In the genomic region with DNA sequence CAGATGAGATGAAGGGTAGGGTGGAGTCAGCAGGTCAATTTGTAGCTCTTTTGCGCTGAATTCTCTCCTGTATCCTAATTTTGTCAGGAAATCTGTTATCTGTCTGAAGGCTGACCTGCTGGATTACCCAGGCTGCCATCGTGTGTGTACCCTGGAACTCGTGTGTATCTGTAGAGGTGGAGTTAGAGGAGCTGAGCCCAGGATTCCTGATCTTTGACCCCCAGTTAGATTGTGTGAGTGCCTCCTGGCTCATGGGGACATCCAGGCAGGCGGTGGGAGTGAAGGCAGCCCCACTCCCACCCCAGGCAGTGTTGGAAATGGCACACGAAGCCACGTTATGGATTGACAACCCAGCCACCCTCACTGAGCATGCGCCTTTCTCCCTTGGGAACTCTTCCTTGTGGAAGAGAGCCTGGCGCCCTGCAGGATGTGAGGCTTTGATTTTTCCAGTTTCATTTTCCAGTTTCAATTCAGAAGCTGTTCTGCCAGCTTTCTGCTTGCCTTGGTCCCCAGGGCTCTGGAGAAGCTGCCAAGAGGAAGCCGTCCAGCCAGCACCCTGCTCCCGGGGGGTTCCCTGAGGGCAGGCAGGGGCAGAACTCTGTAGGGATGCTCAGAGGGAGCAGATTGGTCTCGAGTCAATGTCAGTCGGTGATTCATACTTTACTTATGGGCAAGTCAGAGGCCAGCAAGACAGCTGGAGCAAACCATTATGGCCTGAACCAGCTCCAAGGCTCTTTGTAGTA, we compare ENCODE assay signal across 8 mouse cellular contexts. TPM values are rescaled to one million over a fixed set of nuclear protein-coding genes. Genes with fewer than 3 reads are reported as not detected.
DNase-seq lines count a peak whose midpoint lies in the region; ATAC-seq and TF ChIP-seq lines count a peak whose summit lies in the region.

No protein-coding gene starts in this region.

- no peak for ATAC-seq in midbrain, embryonic 14.5 days (ENCODE audit: low FRiP score, low TSS enrichment)
- ATAC-seq in midbrain, embryonic 13.5 days, result no peak
- no peak for ATAC-seq in heart, embryonic 14.5 days (ENCODE audit: insufficient number of reproducible peaks, insufficient read depth, low FRiP score, low read depth)
- ATAC-seq in stomach, postnatal 0 days (ENCODE audit: low FRiP score, low TSS enrichment), result peak; percentile 47; the same call in 1 of the 2 replicates
- no peak for ATAC-seq in forebrain, embryonic 12.5 days (ENCODE audit: low FRiP score)

- no peak overlapping the region for H3K4me3 ChIP-seq in midbrain, embryonic 14.5 days (replicated peaks; ENCODE audit: low read depth, low read length)
- H3K4me3 ChIP-seq in midbrain, embryonic 13.5 days (replicated peaks), result no peak overlapping the region
- H3K4me3 ChIP-seq in heart, embryonic 14.5 days (ENCODE audit: control insufficient read depth in 1 of 2, insufficient read depth in 1 of 2, low read depth in 1 of 2, low read length in 2 of 2), result no peak overlapping the region
- peak overlapping the region; percentile 10; the same call in 1 of the 2 replicates for H3K4me3 ChIP-seq in stomach, postnatal 0 days (ENCODE audit: low read depth, low read length)
- H3K4me3 ChIP-seq in forebrain, embryonic 12.5 days (replicated peaks), result no peak overlapping the region

- no peaks in the 10 kb centered on the region for H3K36me3 ChIP-seq in midbrain, embryonic 14.5 days (ENCODE audit: control insufficient read depth, insufficient read depth, low read length)
- H3K36me3 ChIP-seq in midbrain, embryonic 13.5 days, result no peaks in the 10 kb centered on the region
- no peaks in the 10 kb centered on the region for H3K36me3 ChIP-seq in heart, embryonic 14.5 days (ENCODE audit: control insufficient read depth, insufficient read depth, low read length)
- no peaks in the 10 kb centered on the region for H3K36me3 ChIP-seq in stomach, postnatal 0 days (ENCODE audit: control insufficient read depth, insufficient read depth, low read length)
- H3K36me3 ChIP-seq in forebrain, embryonic 12.5 days (replicated peaks), result no peaks in the 10 kb centered on the region

- 0 out of 2 replicates have a peak, but pooled peaks cover 4% of the 10 kb centered on the region for H3K4me1 ChIP-seq in midbrain, embryonic 14.5 days (ENCODE audit: control insufficient read depth, insufficient read depth, low read length)
- H3K4me1 ChIP-seq in midbrain, embryonic 13.5 days (replicated peaks), result peaks cover 14% of the 10 kb centered on the region
- peaks cover 28 to 30% of the 10 kb centered on the region in 2 experiments for H3K4me1 ChIP-seq in heart, embryonic 14.5 days (ENCODE audit: control insufficient read depth in 2 of 2, insufficient read depth in 2 of 2, low read length in 2 of 2)
- peaks cover 17% of the 10 kb centered on the region for H3K4me1 ChIP-seq in stomach, postnatal 0 days (replicated peaks; ENCODE audit: control insufficient read depth, insufficient read depth)
- H3K4me1 ChIP-seq in forebrain, embryonic 12.5 days, result 0 out of 2 replicates have a peak, but pooled peaks cover 5% of the 10 kb centered on the region

- 73% methylated on average over 12 of the region's 12 CpGs for WGBS in midbrain, embryonic 14.5 days
- WGBS in midbrain, embryonic 13.5 days, result 73% methylated on average over 12 of the region's 12 CpGs
- 51% methylated on average over 12 of the region's 12 CpGs for WGBS in heart, embryonic 14.5 days
- WGBS in stomach, postnatal 0 days, result 24% methylated on average over 12 of the region's 12 CpGs
- 72% methylated on average over 12 of the region's 12 CpGs for WGBS in forebrain, embryonic 12.5 days

- H3K27ac ChIP-seq in midbrain, embryonic 14.5 days (replicated peaks; ENCODE audit: low read depth, low read length), result 0 out of 2 replicates have a peak overlapping the region, but pooled peaks have one; percentile 1
- H3K27ac ChIP-seq in midbrain, embryonic 13.5 days, result no peak overlapping the region
- peak overlapping the region; percentile 3 to 26; a peak in 1 of 4 replicates for H3K27ac ChIP-seq in heart, embryonic 14.5 days (replicated peaks in 1 of 2; ENCODE audit: control insufficient read depth in 1 of 2, insufficient read depth in 1 of 2, low read depth in 2 of 2, low read length in 2 of 2)
- peak overlapping the region; percentile 74 for H3K27ac ChIP-seq in stomach, postnatal 0 days (replicated peaks)
- H3K27ac ChIP-seq in forebrain, embryonic 12.5 days, result no peak overlapping the region

- H3K4me2 ChIP-seq in midbrain, embryonic 14.5 days (ENCODE audit: low read length), result no peak overlapping the region
- no peak overlapping the region for H3K4me2 ChIP-seq in midbrain, embryonic 13.5 days (replicated peaks)
- H3K4me2 ChIP-seq in heart, embryonic 14.5 days (ENCODE audit: low read length), result peak overlapping the region; percentile 20; the same call in 1 of the 2 replicates
- peak overlapping the region; percentile 35 for H3K4me2 ChIP-seq in stomach, postnatal 0 days (replicated peaks; ENCODE audit: low read depth)
- no peak overlapping the region for H3K4me2 ChIP-seq in forebrain, embryonic 12.5 days

- H3K27me3 ChIP-seq in midbrain, embryonic 14.5 days (ENCODE audit: control insufficient read depth, insufficient read depth, low read length), result no peaks in the 10 kb centered on the region
- no peaks in the 10 kb centered on the region for H3K27me3 ChIP-seq in midbrain, embryonic 13.5 days
- no peaks in the 10 kb centered on the region for H3K27me3 ChIP-seq in heart, embryonic 14.5 days (ENCODE audit: control insufficient read depth, insufficient read depth, low read length)
- H3K27me3 ChIP-seq in stomach, postnatal 0 days (ENCODE audit: control insufficient read depth, insufficient read depth, low read length), result no peaks in the 10 kb centered on the region
- no peaks in the 10 kb centered on the region for H3K27me3 ChIP-seq in forebrain, embryonic 12.5 days

- no peak overlapping the region for H3K9ac ChIP-seq in midbrain, embryonic 14.5 days (replicated peaks; ENCODE audit: low read length)
- H3K9ac ChIP-seq in midbrain, embryonic 13.5 days (replicated peaks), result no peak overlapping the region
- no peak overlapping the region; the same call in 1 of the 2 replicates for H3K9ac ChIP-seq in heart, embryonic 14.5 days (ENCODE audit: low read length)
- no peak overlapping the region for H3K9ac ChIP-seq in stomach, postnatal 0 days (ENCODE audit: low read length)
- H3K9ac ChIP-seq in forebrain, embryonic 12.5 days, result no peak overlapping the region

- peak; percentile 31 for DNase-seq in midbrain, embryonic 14.5 days
- peak; percentile 87 for DNase-seq in adrenal gland, postnatal 10 days
- DNase-seq in layer of hippocampus, postnatal 14 days (ENCODE audit: low spot score in 2 of 2), result peak; percentile 22 to 34
- DNase-seq in stomach, postnatal 0 days (ENCODE audit: low spot score), result peak; percentile 38
- DNase-seq in frontal cortex, postnatal 10 days (ENCODE audit: low spot score in 2 of 2), result no peak

- TF ChIP-seq CTCF in stomach, postnatal 0 days (IDR thresholded peaks at IDR 0.05; ENCODE audit: low read depth), result no peak

- no peak for TF ChIP-seq EP300 in stomach, postnatal 0 days (optimal IDR thresholded peaks at IDR 0.05)

- no peaks in the 10 kb centered on the region for H3K9me3 ChIP-seq in midbrain, embryonic 14.5 days (ENCODE audit: control insufficient read depth, low read length)
- no peaks in the 10 kb centered on the region for H3K9me3 ChIP-seq in midbrain, embryonic 13.5 days
- no peaks in the 10 kb centered on the region for H3K9me3 ChIP-seq in heart, embryonic 14.5 days (ENCODE audit: control insufficient read depth, low read length)
- no peaks in the 10 kb centered on the region for H3K9me3 ChIP-seq in stomach, postnatal 0 days (ENCODE audit: control insufficient read depth, low read length)
- H3K9me3 ChIP-seq in forebrain, embryonic 12.5 days, result no peaks in the 10 kb centered on the region

RNA-seq across cellular contexts. Expression of a gene that starts 23.6 kb away (rescaled TPM):
- polyA plus RNA-seq in midbrain, embryonic 14.5 days (2014; fragmentation: Nextera tagmentation; extraction: Ambion mirVana), result 0.24 TPM in 1 of 2 replicates, not detected in the other
- polyA plus RNA-seq in midbrain, embryonic 13.5 days (2015; fragmentation: Nextera tagmentation; extraction: Ambion mirVana), result not detected in 2 replicates
- 1 to 10 TPM in 1 of 2 experiments, not detected in 1; 1.2 TPM for total RNA-seq in adrenal gland, postnatal 10 days (2021)
- not detected in 2 replicates for polyA plus RNA-seq in heart, embryonic 14.5 days (2014; fragmentation: Nextera tagmentation; extraction: Ambion mirVana)
- total RNA-seq in layer of hippocampus, postnatal 14 days (2021), result under 1 TPM in 1 of 2 experiments, not detected in 1; 0.62 TPM
- polyA plus RNA-seq in stomach, postnatal 0 days (2015; fragmentation: Nextera tagmentation; extraction: Ambion mirVana), result 0.17 TPM in 1 of 2 replicates, not detected in the other
- polyA plus RNA-seq in forebrain, embryonic 12.5 days (2016; fragmentation: Nextera tagmentation; extraction: Ambion mirVana), result not detected in 2 replicates

RNA-seq across cellular contexts. Expression of a gene that starts 26.8 kb away (rescaled TPM):
- 1.3 and 3.5 TPM in 2 replicates for polyA plus RNA-seq in midbrain, embryonic 14.5 days (2014; fragmentation: Nextera tagmentation; extraction: Ambion mirVana)
- 1.5 and 2.0 TPM in 2 replicates for polyA plus RNA-seq in midbrain, embryonic 13.5 days (2015; fragmentation: Nextera tagmentation; extraction: Ambion mirVana)
- 10 to 100 TPM; 20.0 to 36.7 TPM for total RNA-seq in adrenal gland, postnatal 10 days (2021)
- polyA plus RNA-seq in heart, embryonic 14.5 days (2014; fragmentation: Nextera tagmentation; extraction: Ambion mirVana), result 9.3 and 10.8 TPM in 2 replicates
- 1 to 10 TPM; 4.9 to 7.7 TPM for total RNA-seq in layer of hippocampus, postnatal 14 days (2021)
- polyA plus RNA-seq in stomach, postnatal 0 days (2015; fragmentation: Nextera tagmentation; extraction: Ambion mirVana), result 18.7 and 25.7 TPM in 2 replicates
- 3.6 and 3.9 TPM in 2 replicates for polyA plus RNA-seq in forebrain, embryonic 12.5 days (2016; fragmentation: Nextera tagmentation; extraction: Ambion mirVana)

Comparison
In these comparisons a context has a peak if more than half of its experiments do, and no peak if none do; other contexts are left out.
1. H3K27ac ChIP-seq: peak in midbrain, embryonic 14.5 days (single experiment), heart, embryonic 14.5 days (2 of 2) and stomach, postnatal 0 days (single experiment); none in midbrain, embryonic 13.5 days (single experiment) and forebrain, embryonic 12.5 days (single experiment).
2. DNase-seq: peak in midbrain, embryonic 14.5 days (single experiment), adrenal gland, postnatal 10 days (single experiment), layer of hippocampus, postnatal 14 days (2 of 2) and stomach, postnatal 0 days (single experiment); none in frontal cortex, postnatal 10 days (0 of 2).
3. H3K4me2 ChIP-seq: peak in heart, embryonic 14.5 days (single experiment) and stomach, postnatal 0 days (single experiment); none in midbrain, embryonic 14.5 days (single experiment), midbrain, embryonic 13.5 days (single experiment) and forebrain, embryonic 12.5 days (single experiment).